9 mouse cellular contexts compared by ENCODE assay signal in genomic region chrX:71528646-71529045, GRCm38 (mm10). TPM values are rescaled to one million over a fixed set of nuclear protein-coding genes. Genes with fewer than 3 reads are reported as not detected.
DNase-seq lines count a peak whose midpoint lies in the region; ATAC-seq and TF ChIP-seq lines count a peak whose summit lies in the region.
"Had no signal": no experiment of that assay in that cellular context is flagged by ENCODE, and none has a peak within 500 bp of the region (broad histone marks: within the 10 kb centered on the region; RNA-seq: fewer than 3 reads in every experiment).

No protein-coding gene starts in this region.

- no peak overlapping the region for H3K4me3 ChIP-seq in forebrain, postnatal 0 days (ENCODE audit: low read depth, low read length)
- H3K4me3 ChIP-seq in limb, embryonic 13.5 days = no peak overlapping the region
- H3K4me3 ChIP-seq: heart, embryonic 13.5 days had no signal

- peak; percentile 1 to 5 for DNase-seq in right cerebral cortex, adult 2 months (ENCODE audit: low spot score in 2 of 2)
- DNase-seq in right cerebral cortex, postnatal 36 days (ENCODE audit: low spot score in 2 of 2) = no peak
- DNase-seq in forebrain, postnatal 0 days = peak; percentile 18
- no peak for DNase-seq in embryo, embryonic 9.5 days (ENCODE audit: extremely low spot score)
- DNase-seq in spleen, postnatal 10 days (ENCODE audit: low spot score in 2 of 2) = no peak
- DNase-seq: liver, postnatal 0 days had no signal

- H3K4me1 ChIP-seq in forebrain, postnatal 0 days (ENCODE audit: insufficient read depth) = no peaks in the 10 kb centered on the region
- peaks cover 10% of the 10 kb centered on the region; the same call in 1 of the 2 replicates for H3K4me1 ChIP-seq in limb, embryonic 13.5 days

- 45% methylated on average over 6 of the region's 6 CpGs for WGBS in forebrain, postnatal 0 days
- 35% methylated on average over 6 of the region's 6 CpGs for WGBS in limb, embryonic 13.5 days

- H3K9ac ChIP-seq in forebrain, postnatal 0 days = no peak overlapping the region
- H3K9ac ChIP-seq in limb, embryonic 13.5 days = no peak overlapping the region
- H3K9ac ChIP-seq: heart, embryonic 13.5 days; liver, postnatal 0 days had no signal

- no peak overlapping the region for H3K4me2 ChIP-seq in forebrain, postnatal 0 days (ENCODE audit: low read depth)
- no peak overlapping the region for H3K4me2 ChIP-seq in limb, embryonic 13.5 days (replicated peaks)
- H3K4me2 ChIP-seq: heart, embryonic 13.5 days had no signal

- peak; percentile 55; the same call in 1 of the 2 replicates for ATAC-seq in forebrain, postnatal 0 days
- ATAC-seq in limb, embryonic 13.5 days (ENCODE audit: low FRiP score, low read depth) = peak; percentile 81
- no peak for ATAC-seq in megakaryocyte, adult 5-6 weeks (ENCODE audit: poor library complexity, severe bottlenecking)
- ATAC-seq: liver, postnatal 0 days had no signal

- H3K9me3 ChIP-seq in forebrain, postnatal 0 days (ENCODE audit: low read length) = no peaks in the 10 kb centered on the region
- H3K9me3 ChIP-seq in limb, embryonic 13.5 days = no peaks in the 10 kb centered on the region
- H3K9me3 ChIP-seq: heart, embryonic 13.5 days had no signal

- TF ChIP-seq CTCF in forebrain, postnatal 0 days (IDR thresholded peaks at IDR 0.05; ENCODE audit: low read depth) = no peak

- H3K27ac ChIP-seq in forebrain, postnatal 0 days (ENCODE audit: low read depth, low read length) = no peak overlapping the region
- H3K27ac ChIP-seq in limb, embryonic 13.5 days = no peak overlapping the region
- H3K27ac ChIP-seq: heart, embryonic 13.5 days had no signal

- no peaks in the 10 kb centered on the region for H3K27me3 ChIP-seq in forebrain, postnatal 0 days (ENCODE audit: insufficient read depth, low read length)
- H3K27me3 ChIP-seq in limb, embryonic 13.5 days = no peaks in the 10 kb centered on the region; the same call in 1 of the 2 replicates

- H3K36me3 ChIP-seq in forebrain, postnatal 0 days (ENCODE audit: insufficient read depth) = no peaks in the 10 kb centered on the region
- H3K36me3 ChIP-seq in limb, embryonic 13.5 days = no peaks in the 10 kb centered on the region
- H3K36me3 ChIP-seq: heart, embryonic 13.5 days had no signal

RNA-seq across cellular contexts. Expression of gene Hmgb3, which starts 27.1 kb away (rescaled TPM):
- 172 and 181 TPM in 2 replicates for total RNA-seq in forebrain, postnatal 0 days (2014; rRNA removed)
- 377 and 460 TPM in 2 replicates for polyA plus RNA-seq in forebrain, postnatal 0 days (2015; fragmentation: Nextera tagmentation; extraction: Ambion mirVana)
- polyA plus RNA-seq in limb, embryonic 13.5 days (2015; fragmentation: Nextera tagmentation; extraction: Ambion mirVana) = 388 and 423 TPM in 2 replicates
- 35.0 and 51.1 TPM in 2 replicates for total RNA-seq in megakaryocyte, adult 5-6 weeks (2015)
- 58.9 and 75.0 TPM in 2 replicates for total RNA-seq in megakaryocyte, adult 5-6 weeks (2017)

RNA-seq across cellular contexts. Expression of gene Cd99l2, which starts 36.0 kb away (rescaled TPM):
- 83.2 and 94.8 TPM in 2 replicates for total RNA-seq in forebrain, postnatal 0 days (2014; rRNA removed)
- polyA plus RNA-seq in forebrain, postnatal 0 days (2015; fragmentation: Nextera tagmentation; extraction: Ambion mirVana) = 45.6 and 61.1 TPM in 2 replicates
- 32.7 and 33.0 TPM in 2 replicates for polyA plus RNA-seq in limb, embryonic 13.5 days (2015; fragmentation: Nextera tagmentation; extraction: Ambion mirVana)
- 5.1 TPM in 2 replicates for total RNA-seq in megakaryocyte, adult 5-6 weeks (2015)
- total RNA-seq in megakaryocyte, adult 5-6 weeks (2017) = 9.9 and 11.6 TPM in 2 replicates

Comparison
In these comparisons a context has a peak if more than half of its experiments do, and no peak if none do; other contexts are left out.
1. DNase-seq: peak in right cerebral cortex, adult 2 months (2 of 2) and forebrain, postnatal 0 days (single experiment); none in right cerebral cortex, postnatal 36 days (0 of 2), embryo, embryonic 9.5 days (single experiment) and spleen, postnatal 10 days (0 of 2).